Comparison of ENCODE assay signal across 10 mouse cellular contexts in the genomic region with DNA sequence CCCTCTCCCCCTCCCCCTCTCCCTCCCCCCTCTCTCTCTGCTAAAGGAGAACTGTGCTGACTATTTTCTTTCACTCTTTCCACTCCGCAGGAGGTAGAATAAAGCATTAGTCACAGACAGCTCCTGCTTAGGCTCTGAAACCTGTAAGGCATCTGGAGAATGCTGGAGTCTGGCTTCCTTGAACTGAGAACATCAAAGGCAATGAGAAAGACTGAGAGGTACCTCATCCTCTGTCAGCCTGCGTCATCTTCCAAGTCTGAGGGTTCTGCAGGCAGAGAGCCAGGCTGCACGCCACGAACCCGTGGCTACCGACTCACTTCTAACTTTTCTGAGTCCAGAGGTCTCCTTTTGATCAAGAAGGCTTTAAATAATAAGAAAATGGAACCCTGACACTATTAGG. TPM values are rescaled to one million over a fixed set of nuclear protein-coding genes. Genes with fewer than 3 reads are reported as not detected.
A peak's percentile ranks its signal among the peaks of the same experiment; 100 is the strongest.
DNase-seq lines count a peak whose midpoint lies in the region; ATAC-seq lines count a peak whose summit lies in the region.
"Had no signal": no experiment of that assay in that cellular context is flagged by ENCODE, and none has a peak within 500 bp of the region (broad histone marks: within the 10 kb centered on the region; RNA-seq: fewer than 3 reads in every experiment).

No protein-coding gene starts in this region.

- no peaks in the 10 kb centered on the region for H3K4me1 ChIP-seq in intestine, embryonic 14.5 days (replicated peaks; ENCODE audit: control insufficient read depth, insufficient read depth, low read length)
- H3K4me1 ChIP-seq in intestine, embryonic 15.5 days (replicated peaks): no peaks in the 10 kb centered on the region
- H3K4me1 ChIP-seq in hindbrain, embryonic 12.5 days: peaks cover 9% of the 10 kb centered on the region; the same call in 1 of the 2 replicates

- H3K9me3 ChIP-seq in intestine, embryonic 14.5 days (ENCODE audit: control insufficient read depth, low read length): no peaks in the 10 kb centered on the region
- no peaks in the 10 kb centered on the region for H3K9me3 ChIP-seq in intestine, embryonic 15.5 days
- H3K9me3 ChIP-seq in hindbrain, embryonic 12.5 days (replicated peaks): no peaks in the 10 kb centered on the region
- H3K9me3 ChIP-seq: midbrain, embryonic 12.5 days had no signal

- H3K27ac ChIP-seq in intestine, embryonic 14.5 days (ENCODE audit: low read depth): no peak overlapping the region
- no peak overlapping the region for H3K27ac ChIP-seq in intestine, embryonic 15.5 days
- no peak overlapping the region for H3K27ac ChIP-seq in hindbrain, embryonic 12.5 days
- H3K27ac ChIP-seq: midbrain, embryonic 12.5 days had no signal

- H3K9ac ChIP-seq in intestine, embryonic 14.5 days (ENCODE audit: low read length): no peak overlapping the region
- H3K9ac ChIP-seq in intestine, embryonic 15.5 days: no peak overlapping the region
- no peak overlapping the region for H3K9ac ChIP-seq in hindbrain, embryonic 12.5 days
- H3K9ac ChIP-seq: midbrain, embryonic 12.5 days had no signal

- no peak overlapping the region for H3K4me3 ChIP-seq in intestine, embryonic 14.5 days (ENCODE audit: low read depth, low read length)
- H3K4me3 ChIP-seq in intestine, embryonic 15.5 days (replicated peaks): no peak overlapping the region
- H3K4me3 ChIP-seq in hindbrain, embryonic 12.5 days: no peak overlapping the region
- H3K4me3 ChIP-seq: midbrain, embryonic 12.5 days had no signal

- 8% methylated on average over 6 of the region's 6 CpGs for WGBS in intestine, embryonic 14.5 days
- WGBS in intestine, embryonic 15.5 days: 18% methylated on average over 6 of the region's 6 CpGs
- 8% methylated on average over 6 of the region's 6 CpGs for WGBS in hindbrain, embryonic 12.5 days

- DNase-seq in intestine, embryonic 14.5 days (ENCODE audit: low spot score): no peak
- peak; percentile 76 for DNase-seq in CD4-positive, CD25-positive, alpha-beta regulatory T cell, adult 2 months (ENCODE audit: low read depth, low spot score)
- peak; percentile 81 for DNase-seq in adrenal gland, adult 2 months
- DNase-seq: heart, postnatal 14 days had no signal

- no peak overlapping the region for H3K4me2 ChIP-seq in intestine, embryonic 14.5 days (ENCODE audit: low read length)
- no peak overlapping the region for H3K4me2 ChIP-seq in intestine, embryonic 15.5 days (replicated peaks)
- H3K4me2 ChIP-seq in hindbrain, embryonic 12.5 days (replicated peaks): no peak overlapping the region
- H3K4me2 ChIP-seq: midbrain, embryonic 12.5 days had no signal

- H3K36me3 ChIP-seq in intestine, embryonic 14.5 days (ENCODE audit: control insufficient read depth, insufficient read depth, low read length): no peaks in the 10 kb centered on the region
- H3K36me3 ChIP-seq in intestine, embryonic 15.5 days: no peaks in the 10 kb centered on the region
- no peaks in the 10 kb centered on the region for H3K36me3 ChIP-seq in hindbrain, embryonic 12.5 days
- H3K36me3 ChIP-seq: midbrain, embryonic 12.5 days had no signal

- peak; percentile 58; the same call in 1 of the 2 replicates for ATAC-seq in intestine, embryonic 14.5 days (replicated peaks; ENCODE audit: low FRiP score, low TSS enrichment, low read depth)
- ATAC-seq in intestine, embryonic 15.5 days: no peak; the same call in 1 of the 2 replicates
- ATAC-seq in inflammation-experienced regulatory T-cells, adult 6 months: peak; percentile 95
- no peak for ATAC-seq in erythroblast, adult 5-6 weeks (replicated peaks; ENCODE audit: low FRiP score, poor library complexity, severe bottlenecking)
- no peak for ATAC-seq in monocyte, adult 5-6 weeks (replicated peaks; ENCODE audit: insufficient number of reproducible peaks, low FRiP score, low TSS enrichment, poor library complexity, severe bottlenecking)
- ATAC-seq in hindbrain, embryonic 12.5 days (ENCODE audit: low FRiP score): no peak

- H3K27me3 ChIP-seq in intestine, embryonic 14.5 days (replicated peaks; ENCODE audit: control insufficient read depth, insufficient read depth, low read length): no peaks in the 10 kb centered on the region
- H3K27me3 ChIP-seq in intestine, embryonic 15.5 days (replicated peaks): no peaks in the 10 kb centered on the region
- H3K27me3 ChIP-seq in hindbrain, embryonic 12.5 days: no peaks in the 10 kb centered on the region
- H3K27me3 ChIP-seq: midbrain, embryonic 12.5 days had no signal

RNA-seq across cellular contexts. Expression of gene Zbtb38, which starts 20.5 kb away (rescaled TPM):
- 20.2 and 21.0 TPM in 2 replicates for polyA plus RNA-seq in intestine, embryonic 14.5 days (2014; fragmentation: Nextera tagmentation; extraction: Ambion mirVana)
- 22.5 and 22.9 TPM in 2 replicates for polyA plus RNA-seq in intestine, embryonic 15.5 days (2015; fragmentation: Nextera tagmentation; extraction: Ambion mirVana)
- 10 to 100 TPM; 63.1 to 73.9 TPM for total RNA-seq in adrenal gland, adult 2 months (2021)
- polyA plus RNA-seq in adrenal gland, adult 2 months (2012; rRNA removed): 13.6 and 17.4 TPM in 2 replicates
- 10 to 100 TPM; 53.9 to 73.9 (median 69.4) TPM for polyA plus RNA-seq in inflammation-experienced regulatory T-cells, adult 6 months (2017; shearing (Covaris generic))
- 4.8 and 7.1 TPM in 2 replicates for total RNA-seq in erythroblast, adult 5-6 weeks (2015; ENCODE audit: low replicate concordance)
- total RNA-seq in erythroblast, adult 5-6 weeks (2017; ENCODE audit: low replicate concordance): 4.9 and 6.0 TPM in 2 replicates
- 25.0 to 52.6 TPM (median 30.4 TPM) in 3 replicates for total RNA-seq in monocyte, adult 5-6 weeks (2017)
- 18.0 and 20.0 TPM in 2 replicates for polyA plus RNA-seq in hindbrain, embryonic 12.5 days (2016; fragmentation: Nextera tagmentation; extraction: Ambion mirVana)

Comparison
In these comparisons a context has a peak if more than half of its experiments do, and no peak if none do; other contexts are left out.
1. ATAC-seq: peak in intestine, embryonic 14.5 days (single experiment) and inflammation-experienced regulatory T-cells, adult 6 months (single experiment); none in intestine, embryonic 15.5 days (single experiment), erythroblast, adult 5-6 weeks (single experiment), monocyte, adult 5-6 weeks (single experiment) and hindbrain, embryonic 12.5 days (single experiment).